Comparison of ENCODE assay signal across 10 mouse cellular contexts in genomic region chr7:112375900-112376299, GRCm38 (mm10). TPM values are rescaled to one million over a fixed set of nuclear protein-coding genes. Genes with fewer than 3 reads are reported as not detected.
A peak's percentile ranks its signal among the peaks of the same experiment; 100 is the strongest.
DNase-seq lines count a peak whose midpoint lies in the region; ATAC-seq and TF ChIP-seq lines count a peak whose summit lies in the region.
"Had no signal": no experiment of that assay in that cellular context is flagged by ENCODE, and none has a peak within 500 bp of the region (broad histone marks: within the 10 kb centered on the region; RNA-seq: fewer than 3 reads in every experiment).

No protein-coding gene starts in this region.

- H3K9ac ChIP-seq in heart, postnatal 0 days (replicated peaks; ENCODE audit: low read depth, low read length), result no peak overlapping the region
- H3K9ac ChIP-seq in hindbrain, embryonic 16.5 days (ENCODE audit: low read depth, low read length), result no peak overlapping the region
- H3K9ac ChIP-seq: hindbrain, embryonic 14.5 days had no signal

- H3K36me3 ChIP-seq in heart, postnatal 0 days (replicated peaks; ENCODE audit: control insufficient read depth, insufficient read depth, low read length), result no peaks in the 10 kb centered on the region; the same call in 1 of the 2 replicates
- H3K36me3 ChIP-seq in myocyte (ENCODE audit: control insufficient read depth, insufficient read depth), result no peaks in the 10 kb centered on the region
- H3K36me3 ChIP-seq in hindbrain, embryonic 16.5 days (ENCODE audit: control insufficient read depth, insufficient read depth, low read length), result no peaks in the 10 kb centered on the region
- H3K36me3 ChIP-seq: forebrain, embryonic 10.5 days had no signal

- peak; percentile 56 for ATAC-seq in heart, postnatal 0 days (ENCODE audit: insufficient read depth, low read depth)
- no peak for ATAC-seq in hindbrain, embryonic 16.5 days

- peaks cover 17% of the 10 kb centered on the region; the same call in 1 of the 2 replicates for H3K4me1 ChIP-seq in heart, postnatal 0 days (ENCODE audit: control insufficient read depth, insufficient read depth)
- no peaks in the 10 kb centered on the region for H3K4me1 ChIP-seq in hindbrain, embryonic 16.5 days (ENCODE audit: control insufficient read depth, insufficient read depth, low read depth, low read length)

- no peaks in the 10 kb centered on the region for H3K27me3 ChIP-seq in heart, postnatal 0 days (ENCODE audit: control insufficient read depth, insufficient read depth, low read length)
- H3K27me3 ChIP-seq in myocyte (ENCODE audit: control insufficient read depth, insufficient read depth, insufficient read length), result no peaks in the 10 kb centered on the region
- no peaks in the 10 kb centered on the region for H3K27me3 ChIP-seq in hindbrain, embryonic 16.5 days (replicated peaks; ENCODE audit: control insufficient read depth, insufficient read depth, low read length)

- H3K4me2 ChIP-seq in heart, postnatal 0 days (ENCODE audit: low read depth, low read length), result no peak overlapping the region
- peak overlapping the region; percentile 78 for H3K4me2 ChIP-seq in myocyte (ENCODE audit: low read depth)
- no peak overlapping the region for H3K4me2 ChIP-seq in hindbrain, embryonic 16.5 days (ENCODE audit: low read length)
- H3K4me2 ChIP-seq: hindbrain, embryonic 14.5 days had no signal

- DNase-seq in kidney, postnatal 10 days, result peak; percentile 62
- no peak for DNase-seq in kidney, adult 9 months
- DNase-seq in ZHBTc4 (ENCODE audit: low read depth, low spot score), result peak; percentile 33
- DNase-seq in heart, postnatal 0 days (ENCODE audit: low spot score), result peak; percentile 73
- no peak for DNase-seq in frontal cortex, postnatal 25 days (ENCODE audit: low spot score in 2 of 2)
- DNase-seq: cerebellum, adult 11 months had no signal

- peak overlapping the region; percentile 79 for H3K27ac ChIP-seq in heart, postnatal 0 days (ENCODE audit: low read depth)
- H3K27ac ChIP-seq in hindbrain, embryonic 16.5 days (ENCODE audit: low read depth, low read length), result no peak overlapping the region
- H3K27ac ChIP-seq: forebrain, embryonic 10.5 days; hindbrain, embryonic 14.5 days had no signal

- no peak overlapping the region for H3K4me3 ChIP-seq in heart, postnatal 0 days (ENCODE audit: low read depth, low read length)
- H3K4me3 ChIP-seq in myocyte, result no peak overlapping the region
- no peak overlapping the region for H3K4me3 ChIP-seq in hindbrain, embryonic 16.5 days (ENCODE audit: low read length)
- H3K4me3 ChIP-seq: forebrain, embryonic 10.5 days had no signal

- no peaks in the 10 kb centered on the region for H3K9me3 ChIP-seq in heart, postnatal 0 days (replicated peaks; ENCODE audit: control insufficient read depth, low read length)
- no peaks in the 10 kb centered on the region for H3K9me3 ChIP-seq in hindbrain, embryonic 16.5 days (ENCODE audit: control insufficient read depth, low read length)
- H3K9me3 ChIP-seq: forebrain, embryonic 10.5 days had no signal

- TF ChIP-seq POLR2A in myocyte (IDR thresholded peaks at IDR 0.05; ENCODE audit: insufficient read length, low read depth), result no peak

- no peak overlapping the region for H3ac ChIP-seq in myocyte (ENCODE audit: control insufficient read depth, insufficient read length)

- TF ChIP-seq EP300 in heart, postnatal 0 days (IDR thresholded peaks at IDR 0.05; ENCODE audit: low read depth), result no peak

- no peaks in the 10 kb centered on the region for H3K79me2 ChIP-seq in myocyte (ENCODE audit: control insufficient read depth, insufficient read depth)

- no peak for TF ChIP-seq CTCF in heart, postnatal 0 days (IDR thresholded peaks at IDR 0.05; ENCODE audit: low read depth)

- WGBS in heart, postnatal 0 days, result 23% methylated on average over 5 of the region's 5 CpGs
- WGBS in hindbrain, embryonic 16.5 days, result 73% methylated on average over 5 of the region's 5 CpGs

TF ChIP-seq in myocyte, 11 proteins besides CTCF, POLR2A, EP300 and RAD21:
- TF ChIP-seq TCF12 (IDR thresholded peaks at IDR 0.05; ENCODE audit: insufficient read depth, poor library complexity, severe bottlenecking) (no peak), SRF (IDR thresholded peaks at IDR 0.05; ENCODE audit: control insufficient read depth, insufficient read length, low read depth) (peak; percentile 63)

RNA-seq across cellular contexts. Expression of gene Parva, which starts 51.4 kb away (rescaled TPM):
- 46.7 and 53.0 TPM in 2 replicates for total RNA-seq in heart, postnatal 0 days (2014; rRNA removed; ENCODE audit: low replicate concordance)
- 39.7 and 41.6 TPM in 2 replicates for polyA plus RNA-seq in heart, postnatal 0 days (2015; fragmentation: Nextera tagmentation; extraction: Ambion mirVana)
- 78.3 TPM for polyA plus RNA-seq in myocyte (2012; fragmentation: generic; extraction: Trizol)
- 28.5 and 34.3 TPM in 2 replicates for polyA plus RNA-seq in hindbrain, embryonic 16.5 days (2015; fragmentation: Nextera tagmentation; extraction: Ambion mirVana)

Comparison
In these comparisons a context has a peak if more than half of its experiments do, and no peak if none do; other contexts are left out.
1. DNase-seq: peak in kidney, postnatal 10 days (single experiment), ZHBTc4 (single experiment) and heart, postnatal 0 days (single experiment); none in kidney, adult 9 months (single experiment) and frontal cortex, postnatal 25 days (0 of 2).